In genomic region chr2:166351581-166351980, GRCm38 (mm10) we compare ENCODE assay signal across 10 mouse cellular contexts.
"Had no signal": no experiment of that assay in that cellular context is flagged by ENCODE, and none has a peak within 500 bp of the region (broad histone marks: within the 10 kb centered on the region; RNA-seq: fewer than 3 reads in every experiment).

No protein-coding gene starts in this region.

- H3K27me3 ChIP-seq: limb, embryonic 15.5 days had no signal

- H3K9me3 ChIP-seq: limb, embryonic 15.5 days; liver, embryonic 12.5 days; midbrain, embryonic 10.5 days; neural tube, embryonic 12.5 days had no signal

- DNase-seq: kidney, adult 18-20 months; kidney, postnatal 10 days; left cerebral cortex, postnatal 4 days; midbrain, embryonic 14.5 days; thymus, postnatal 36 days had no signal

- H3K4me3 ChIP-seq: layer of hippocampus, adult 2 months; limb, embryonic 15.5 days; liver, embryonic 12.5 days; midbrain, embryonic 10.5 days; neural tube, embryonic 12.5 days had no signal

- H3K36me3 ChIP-seq: limb, embryonic 15.5 days; liver, embryonic 12.5 days; midbrain, embryonic 10.5 days; neural tube, embryonic 12.5 days had no signal

- H3K27ac ChIP-seq: layer of hippocampus, adult 2 months; limb, embryonic 15.5 days; liver, embryonic 12.5 days; midbrain, embryonic 10.5 days; neural tube, embryonic 12.5 days had no signal

- H3K9ac ChIP-seq: limb, embryonic 15.5 days; liver, embryonic 12.5 days; neural tube, embryonic 12.5 days had no signal

- H3K4me2 ChIP-seq: limb, embryonic 15.5 days; liver, embryonic 12.5 days; neural tube, embryonic 12.5 days had no signal

- ATAC-seq: liver, embryonic 12.5 days had no signal
